Mouse (Mus musculus): ENCODE results near the gene Rgmb. TPM values are rescaled to one million over a fixed set of nuclear protein-coding genes. Genes with fewer than 3 reads are reported as not detected.

Rgmb gene
- polyA plus RNA-seq, 1 experiment from 2014 or later = 57.1 TPM

- Histone ChIP-seq H3K9me3 (replicated peaks; ENCODE audit: control insufficient read depth, low read length, poor library complexity, severe bottlenecking) (no peaks in the 10 kb centered on the region), H3K4me1 (ENCODE audit: control insufficient read depth, insufficient read depth, low read length) (no peaks in the 10 kb centered on the region), H3K27ac (ENCODE audit: low read length) (no peak overlapping the region), H3K27me3 (ENCODE audit: control insufficient read depth, insufficient read depth, low read depth, low read length) (no peaks in the 10 kb centered on the region), H3K4me2 (ENCODE audit: low read length) (no peak overlapping the region), H3K36me3 (ENCODE audit: control insufficient read depth, insufficient read depth, low read length) (peaks cover 10% of the 10 kb centered on the region; the same call in 1 of the 2 replicates), H3K9ac (ENCODE audit: low read depth, low read length) (no peak overlapping the region), H3K4me3 (ENCODE audit: low read depth, low read length) (no peak overlapping the region)
- ATAC-seq = no peak
- 86% methylated on average over 6 of the region's 6 CpGs for WGBS
These were observed 56.9 kb downstream of the Rgmb start for GRCm38 (mm10) chr17:15773956-15774355.

GRCm38 (mm10) chr17:15769081-15769724, 61.6 kb downstream of the Rgmb start:
- Histone ChIP-seq H3K27ac (ENCODE audit: low read length) (no peak overlapping the region), H3K9me3 (replicated peaks; ENCODE audit: control insufficient read depth, low read length, poor library complexity, severe bottlenecking) (no peaks in the 10 kb centered on the region), H3K9ac (ENCODE audit: low read depth, low read length) (no peak overlapping the region), H3K4me2 (ENCODE audit: low read length) (no peak overlapping the region), H3K4me1 (ENCODE audit: control insufficient read depth, insufficient read depth, low read length) (no peaks in the 10 kb centered on the region), H3K36me3 (ENCODE audit: control insufficient read depth, insufficient read depth, low read length) (peaks cover 17% of the 10 kb centered on the region), H3K4me3 (ENCODE audit: low read depth, low read length) (no peak overlapping the region), H3K27me3 (ENCODE audit: control insufficient read depth, insufficient read depth, low read depth, low read length) (no peaks in the 10 kb centered on the region)
- WGBS = 82% methylated on average over 7 of the region's 7 CpGs
- ATAC-seq = no peak

- peaks cover 27% of the 10 kb centered on the region for H3K36me3 ChIP-seq (ENCODE audit: control insufficient read depth, insufficient read depth, low read length)
- no peak overlapping the region for H3K9ac ChIP-seq (ENCODE audit: low read depth, low read length)
- no peaks in the 10 kb centered on the region for H3K9me3 ChIP-seq (replicated peaks; ENCODE audit: control insufficient read depth, low read length, poor library complexity, severe bottlenecking)
- H3K27ac ChIP-seq (ENCODE audit: low read length) = no peak overlapping the region
- no peak for ATAC-seq
- H3K4me2 ChIP-seq (ENCODE audit: low read length) = no peak overlapping the region
- H3K4me1 ChIP-seq (ENCODE audit: control insufficient read depth, insufficient read depth, low read length) = no peaks in the 10 kb centered on the region
- H3K4me3 ChIP-seq (ENCODE audit: low read depth, low read length) = no peak overlapping the region
- WGBS = 91% methylated on average over 8 of the region's 8 CpGs
- H3K27me3 ChIP-seq (ENCODE audit: control insufficient read depth, insufficient read depth, low read depth, low read length) = no peaks in the 10 kb centered on the region
These were observed 69.6 kb downstream of the Rgmb start for GRCm38 (mm10) chr17:15761191-15761590.

Other genes starting within 250 kb of the Rgmb start
- gene Chd1, start 126.1 kb downstream of the Rgmb start, polyA plus RNA-seq (2015; fragmentation: Nextera tagmentation; extraction: Ambion mirVana) = 14.5 and 16.3 TPM in 2 replicates

Measured in midbrain, embryonic 16.5 days (tissue).